Mouse (Mus musculus): ENCODE results near the gene Actr5. TPM values are rescaled to one million over a fixed set of nuclear protein-coding genes. Genes with fewer than 3 reads are reported as not detected.
A peak's percentile ranks its signal among the peaks of the same experiment; 100 is the strongest.

Gene Actr5
- polyA plus RNA-seq, 1 experiment: 5.6 TPM

GRCm38 (mm10) chr2:158665098-158665497 lies 40.4 kb downstream of the Actr5 start, which contains the start of gene Ppp1r16b:
TSS of gene Ppp1r16b (plus strand) at chr2:158665398.
- no peak for TF ChIP-seq CTCF (IDR thresholded peaks at IDR 0.05; ENCODE audit: borderline replicate concordance, insufficient read depth, low read length)
- TF ChIP-seq POLR2A (IDR thresholded peaks at IDR 0.05; ENCODE audit: low read depth, low read length): no peak
- Histone ChIP-seq H3K4me3 (ENCODE audit: insufficient read depth, low read length) (no peak within 1 kb of the TSS), H3K27ac (ENCODE audit: insufficient read depth, low read length) (no peak within 1 kb of the TSS), H3K4me1 (ENCODE audit: control insufficient read depth, insufficient read depth, low read length) (no peaks in the 10 kb centered on the region; the same call in 1 of the 2 replicates)

DNA sequence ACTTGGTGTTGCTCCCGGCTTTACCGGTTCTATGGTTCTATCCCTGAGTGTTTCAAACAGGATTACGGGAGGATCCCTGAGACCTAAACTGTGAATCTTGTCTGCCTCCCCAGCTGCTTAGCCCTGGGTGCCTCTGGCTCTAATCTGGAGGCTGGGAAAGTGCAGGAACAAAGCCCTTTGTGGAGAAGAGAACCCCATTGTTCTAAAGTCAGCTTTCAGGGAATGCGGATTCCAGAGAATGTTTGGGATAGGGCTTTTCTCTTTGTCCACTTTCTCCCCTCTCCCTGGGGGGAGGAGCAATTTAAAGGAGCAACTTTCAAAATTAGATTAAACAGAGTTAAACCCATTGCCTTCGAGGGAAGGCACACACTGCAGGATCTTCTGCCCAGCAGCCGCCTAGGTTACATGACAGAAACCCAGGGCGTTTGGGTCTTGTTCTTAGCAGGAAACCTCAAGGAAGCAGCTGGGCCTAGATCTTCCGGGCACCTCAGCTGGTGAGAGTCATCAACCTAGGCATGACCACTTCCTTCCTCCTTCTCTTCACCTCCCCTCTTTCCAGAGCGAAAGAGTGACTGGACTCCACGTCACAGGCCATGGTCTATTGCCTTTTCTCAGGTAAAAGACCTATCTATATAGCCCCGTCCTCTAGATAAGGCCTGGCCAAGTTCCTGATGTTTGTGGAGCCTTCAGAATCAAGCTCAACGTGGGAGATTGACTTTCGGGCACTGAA lies 41.5 kb downstream of the Actr5 start:
- Histone ChIP-seq H3K4me3 (ENCODE audit: insufficient read depth, low read length) (no peak overlapping the region), H3K27ac (ENCODE audit: insufficient read depth, low read length) (no peak overlapping the region), H3K4me1 (ENCODE audit: control insufficient read depth, insufficient read depth, low read length) (no peaks in the 10 kb centered on the region; the same call in 1 of the 2 replicates)
- TF ChIP-seq POLR2A (IDR thresholded peaks at IDR 0.05; ENCODE audit: low read depth, low read length): no peak
- TF ChIP-seq CTCF (IDR thresholded peaks at IDR 0.05; ENCODE audit: borderline replicate concordance, insufficient read depth, low read length): no peak

DNA sequence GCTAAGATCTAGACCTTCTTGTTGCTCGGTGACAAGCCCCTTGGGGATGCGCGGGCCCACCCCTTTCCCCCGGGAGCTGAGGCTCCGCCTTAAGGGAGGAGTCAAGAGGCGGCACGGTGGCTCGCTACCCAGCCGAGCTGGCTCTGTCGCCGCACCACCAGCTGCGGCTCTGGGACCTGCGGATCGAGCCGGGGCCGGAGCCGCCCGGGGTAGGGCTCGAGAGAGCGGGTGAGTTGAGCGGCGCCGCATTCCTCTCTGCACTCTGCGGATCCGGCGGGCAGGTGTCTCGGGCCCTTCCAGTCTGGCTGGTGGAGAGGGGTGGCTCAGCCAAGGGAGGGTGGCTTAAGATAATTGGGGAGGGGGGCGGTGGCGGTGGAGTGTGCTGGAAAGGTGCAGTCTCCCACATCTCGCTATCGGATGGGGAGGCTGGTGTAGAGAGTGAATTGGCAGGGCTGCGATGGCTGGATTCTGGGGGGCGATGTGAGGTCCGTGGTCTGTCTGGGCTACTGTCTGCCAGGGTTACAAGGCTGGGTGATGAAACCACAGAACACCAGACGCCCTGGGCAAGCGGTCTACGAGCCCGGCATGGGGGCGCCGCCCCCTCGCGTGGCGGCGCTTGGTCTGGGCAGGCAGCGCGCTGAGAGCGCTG lies 42.5 kb downstream of the Actr5 start:
- Histone ChIP-seq H3K4me1 (ENCODE audit: control insufficient read depth, insufficient read depth, low read length) (no peaks in the 10 kb centered on the region; the same call in 1 of the 2 replicates), H3K4me3 (ENCODE audit: insufficient read depth, low read length) (peak overlapping the region; percentile 37), H3K27ac (ENCODE audit: insufficient read depth, low read length) (no peak overlapping the region)
- no peak for TF ChIP-seq CTCF (IDR thresholded peaks at IDR 0.05; ENCODE audit: borderline replicate concordance, insufficient read depth, low read length)
- no peak for TF ChIP-seq POLR2A (IDR thresholded peaks at IDR 0.05; ENCODE audit: low read depth, low read length)

GRCm38 (mm10) chr2:158667671-158668432 lies 43.2 kb downstream of the Actr5 start:
- TF ChIP-seq POLR2A (IDR thresholded peaks at IDR 0.05; ENCODE audit: low read depth, low read length): no peak
- no peak for TF ChIP-seq CTCF (IDR thresholded peaks at IDR 0.05; ENCODE audit: borderline replicate concordance, insufficient read depth, low read length)
- no peaks in the 10 kb centered on the region; the same call in 1 of the 2 replicates for H3K4me1 ChIP-seq (ENCODE audit: control insufficient read depth, insufficient read depth, low read length)
- peak overlapping the region; percentile 37 for H3K4me3 ChIP-seq (ENCODE audit: insufficient read depth, low read length)
- H3K27ac ChIP-seq (ENCODE audit: insufficient read depth, low read length): no peak overlapping the region

DNA sequence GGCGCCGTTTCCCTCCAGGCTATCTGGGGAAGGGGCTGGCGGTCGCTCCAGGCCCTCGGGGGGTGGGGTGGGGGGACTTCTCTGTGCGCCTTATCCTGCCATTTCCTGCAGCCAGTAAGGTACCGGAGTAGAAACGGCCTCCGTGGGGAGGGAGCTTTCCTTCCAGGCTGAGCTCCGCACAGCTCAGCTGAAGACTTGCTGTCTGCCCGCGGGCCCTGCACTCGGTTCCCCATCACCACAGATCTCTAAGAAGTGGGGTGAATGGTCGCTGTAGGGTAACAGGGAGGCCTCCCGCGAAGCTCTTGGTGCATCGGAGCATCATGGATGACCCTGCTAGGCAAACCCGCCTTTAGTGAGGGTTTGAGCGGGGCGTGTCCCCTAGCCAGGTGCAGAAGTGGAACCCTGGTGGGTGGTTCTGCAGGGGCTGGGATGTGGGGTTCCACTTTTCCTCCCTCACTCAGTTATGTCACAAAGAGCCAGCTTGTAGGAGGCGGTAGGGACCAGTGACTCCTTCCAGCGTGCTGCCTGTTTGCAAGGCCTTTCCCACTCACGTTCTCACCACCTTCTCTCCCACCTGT lies 43.8 kb downstream of the Actr5 start:
- H3K4me1 ChIP-seq (ENCODE audit: control insufficient read depth, insufficient read depth, low read length): no peaks in the 10 kb centered on the region; the same call in 1 of the 2 replicates
- TF ChIP-seq CTCF (IDR thresholded peaks at IDR 0.05; ENCODE audit: borderline replicate concordance, insufficient read depth, low read length): no peak
- no peak for TF ChIP-seq POLR2A (IDR thresholded peaks at IDR 0.05; ENCODE audit: low read depth, low read length)
- H3K4me3 ChIP-seq (ENCODE audit: insufficient read depth, low read length): peak overlapping the region; percentile 37; the same call in 1 of the 2 replicates
- H3K27ac ChIP-seq (ENCODE audit: insufficient read depth, low read length): no peak overlapping the region

- TF ChIP-seq CTCF (IDR thresholded peaks at IDR 0.05; ENCODE audit: borderline replicate concordance, insufficient read depth, low read length) (no peak), POLR2A (IDR thresholded peaks at IDR 0.05; ENCODE audit: low read depth, low read length) (no peak)
- H3K4me3 ChIP-seq (ENCODE audit: insufficient read depth, low read length): no peak overlapping the region
- H3K27ac ChIP-seq (ENCODE audit: insufficient read depth, low read length): no peak overlapping the region
- no peaks in the 10 kb centered on the region; the same call in 1 of the 2 replicates for H3K4me1 ChIP-seq (ENCODE audit: control insufficient read depth, insufficient read depth, low read length)
These were observed 44.8 kb downstream of the Actr5 start for GRCm38 (mm10) chr2:158669199-158670195.

DNA sequence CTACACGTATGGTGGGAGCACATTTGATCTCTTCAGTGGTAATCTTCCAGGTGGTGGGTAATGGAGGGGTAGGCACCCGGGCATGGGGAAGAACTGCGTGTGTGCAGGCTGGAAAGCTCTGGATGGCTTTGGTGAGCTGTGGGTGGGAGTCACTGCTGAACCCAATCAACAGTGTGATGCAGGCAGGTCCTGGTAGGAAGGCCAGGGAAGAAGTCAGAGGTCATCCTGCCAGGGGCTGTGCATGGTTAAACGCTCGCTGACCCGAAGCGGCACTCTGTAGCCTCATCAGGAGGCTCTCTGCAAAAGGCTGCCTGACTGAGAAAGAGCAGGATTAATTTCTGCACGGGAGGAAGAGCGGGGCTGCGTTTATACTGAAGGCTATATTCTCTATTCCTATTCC lies 45.9 kb downstream of the Actr5 start:
- H3K4me1 ChIP-seq (ENCODE audit: control insufficient read depth, insufficient read depth, low read length): no peaks in the 10 kb centered on the region; the same call in 1 of the 2 replicates
- TF ChIP-seq POLR2A (IDR thresholded peaks at IDR 0.05; ENCODE audit: low read depth, low read length) (no peak), CTCF (IDR thresholded peaks at IDR 0.05; ENCODE audit: borderline replicate concordance, insufficient read depth, low read length) (no peak)
- H3K4me3 ChIP-seq (ENCODE audit: insufficient read depth, low read length): no peak overlapping the region

GRCm38 (mm10) chr2:158672829-158673228 lies 48.1 kb downstream of the Actr5 start:
- H3K4me3 ChIP-seq (ENCODE audit: insufficient read depth, low read length): no peak overlapping the region
- H3K27ac ChIP-seq (ENCODE audit: insufficient read depth, low read length): no peak overlapping the region
- no peaks in the 10 kb centered on the region for H3K4me1 ChIP-seq (ENCODE audit: control insufficient read depth, insufficient read depth, low read length)
- no peak for TF ChIP-seq CTCF (IDR thresholded peaks at IDR 0.05; ENCODE audit: borderline replicate concordance, insufficient read depth, low read length)
- no peak for TF ChIP-seq POLR2A (IDR thresholded peaks at IDR 0.05; ENCODE audit: low read depth, low read length)

More for the DNA sequence above, 45.9 kb downstream of the Actr5 start:
- no peak overlapping the region for H3K27ac ChIP-seq (ENCODE audit: insufficient read depth, low read length)
